Mouse (Mus musculus) ES-E14 (cell line): ENCODE results near the gene Zfr.

Experiments
- HCFC1 ChIP-seq: IDR thresholded peaks from 2 replicates; pipeline ENCODE4 v1.6.1; 2012; ENCODE audit warnings: low read length, inconsistent platforms, borderline replicate concordance; ENCODE audit not compliant: insufficient read depth
- MAFK ChIP-seq: IDR thresholded peaks from 2 replicates; pipeline ENCODE4 v1.6.1; 2014; ENCODE audit warnings: mild to moderate bottlenecking, low read depth, low read length, inconsistent platforms; ENCODE audit not compliant: insufficient read depth
- ZC3H11A ChIP-seq: IDR thresholded peaks from 2 replicates; pipeline ENCODE4 v1.6.1; 2012; ENCODE audit warnings: low read depth, mild to moderate bottlenecking, inconsistent platforms, low read length, borderline replicate concordance
- ZNF384 ChIP-seq: IDR thresholded peaks from 2 replicates; pipeline ENCODE4 v1.6.1; 2012; ENCODE audit warnings: low read depth, low read length, inconsistent platforms

DNA sequence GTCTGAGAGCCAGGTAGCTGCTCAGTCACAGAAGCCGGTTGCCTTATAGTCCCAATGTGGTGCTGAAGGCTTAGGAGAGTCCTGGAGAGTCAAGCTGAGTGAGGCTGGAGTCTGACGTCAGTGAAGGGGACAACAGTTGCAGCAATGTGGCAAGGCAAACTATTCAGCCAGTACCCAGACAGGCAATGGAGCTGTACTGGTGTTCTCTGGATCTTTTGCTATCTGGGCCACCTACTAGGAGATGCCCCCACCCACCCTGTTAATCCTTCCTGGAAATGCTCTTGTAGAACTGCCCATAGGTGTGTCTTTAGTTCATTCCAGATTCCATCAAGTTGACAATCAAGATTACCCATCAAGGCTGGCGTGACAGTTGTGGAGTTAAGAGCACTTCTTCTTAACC, 84.8 kb downstream of the Zfr start:
- TF ChIP-seq HCFC1: no peak
- no peak for TF ChIP-seq MAFK
- no peak for TF ChIP-seq ZC3H11A
- TF ChIP-seq ZNF384: no peak
